Mouse (Mus musculus) limb, embryonic 14.5 days (tissue): Measurements from ENCODE around the gene Heg1. TPM values are rescaled to one million over a fixed set of nuclear protein-coding genes. Genes with fewer than 3 reads are reported as not detected.

Experiments used
- ATAC-seq: fragments of 200-750 bp; cut with Nextera tagmentation; 2 replicates; pipeline ENCODE4 v1.8.0; 2017; ENCODE audit warnings: low read depth, moderate number of reproducible peaks, moderate TSS enrichment; ENCODE audit not compliant: low FRiP score
- DNase-seq: peaks from one replicate; pipeline ENCODE4 v3.0.0-alpha.2; 2015; ENCODE audit warnings: low spot score
- H3K27ac ChIP-seq: fragments of 300-500 bp; sonication (generic); replicated peaks from 2 replicates; pipeline ENCODE4 v1.5.1; 2014; ENCODE audit warnings: low read depth, mild to moderate bottlenecking, low read length, moderate library complexity, mixed read lengths
- H3K27me3 ChIP-seq: fragments of 300-500 bp; sonication (generic); 2 replicates; pipeline ENCODE4 v1.6.1; 2014; ENCODE audit warnings: low read length, mixed read lengths; ENCODE audit not compliant: control insufficient read depth, insufficient read depth
- H3K36me3 ChIP-seq: fragments of 300-500 bp; sonication (generic); 2 replicates; pipeline ENCODE4 v1.6.1; 2014; ENCODE audit warnings: mild to moderate bottlenecking, low read length, moderate library complexity, mixed read lengths; ENCODE audit not compliant: control insufficient read depth, insufficient read depth
- H3K4me1 ChIP-seq: fragments of 300-500 bp; sonication (generic); 2 replicates; pipeline ENCODE4 v1.6.1; 2014; ENCODE audit warnings: antibody characterized with exemption, low read length, mixed read lengths; ENCODE audit not compliant: control insufficient read depth, insufficient read depth
- H3K4me2 ChIP-seq: fragments of 300-500 bp; sonication (generic); replicated peaks from 2 replicates; pipeline ENCODE4 v1.6.1; 2014; ENCODE audit warnings: low read depth, mild to moderate bottlenecking, low read length, moderate library complexity; ENCODE audit not compliant: severe bottlenecking
- H3K4me3 ChIP-seq: fragments of 300-500 bp; sonication (generic); replicated peaks from 2 replicates; pipeline ENCODE4 v1.5.1; 2014; ENCODE audit warnings: low read length
- H3K9ac ChIP-seq: fragments of 300-500 bp; sonication (generic); 2 replicates; pipeline ENCODE4 v1.6.1; 2014; ENCODE audit warnings: mild to moderate bottlenecking, low read depth, low read length, moderate library complexity; ENCODE audit not compliant: severe bottlenecking
- H3K9me3 ChIP-seq: fragments of 300-500 bp; sonication (generic); 2 replicates; pipeline ENCODE4 v1.6.1; 2016; ENCODE audit warnings: low read length; ENCODE audit not compliant: control insufficient read depth
- POLR2A ChIP-seq: fragments of 200-500 bp; IDR thresholded peaks from 2 replicates; pipeline ENCODE4 v1.8.0; 2012; ENCODE audit warnings: inconsistent platforms, mild to moderate bottlenecking, moderate library complexity, borderline replicate concordance; ENCODE audit not compliant: insufficient read depth, insufficient read length; ENCODE audit errors: extremely low read depth
- WGBS: fragments of 180-500 bp; shearing (Covaris S2); extraction: QIAGEN DNeasy Blood & Tissue Kit; methylation state at CpG from one replicate; pipeline ENCODE4 v1.1.7; 2014; 5-methylcytosine and 5-hydroxymethylcytosine counted together
- polyA plus RNA-seq, 2 experiments: library from polyadenylated mRNA; depleted of rRNA in 1 of 2; stranded (reverse) in 1 of 2; unstranded in 1 of 2; fragments of >200 nt; fragmentation: Nextera tagmentation in 1 of 2; extraction: Ambion mirVana in 1 of 2; gene quantifications; 2 replicates each; pipeline versions ENCODE4 v1.2.1 to v1.2.3; 2012 to 2014

Heg1 gene
- polyA plus RNA-seq, 2 experiments, result 20.8 to 22.0 TPM

GRCm38 (mm10) chr16:33776766-33777529 lies 92.8 kb downstream of the Heg1 start:
- no peak for ATAC-seq
- 76% methylated on average over 7 of the region's 7 CpGs for WGBS
- no peak overlapping the region for H3K27ac ChIP-seq
- H3K4me2 ChIP-seq, result no peak overlapping the region
- no peak overlapping the region for H3K4me3 ChIP-seq
- H3K9me3 ChIP-seq, result no peaks in the 10 kb centered on the region
- no peak for DNase-seq
- H3K27me3 ChIP-seq, result no peaks in the 10 kb centered on the region
- no peak for TF ChIP-seq POLR2A
- no peaks in the 10 kb centered on the region for H3K4me1 ChIP-seq
- H3K36me3 ChIP-seq, result no peaks in the 10 kb centered on the region
- H3K9ac ChIP-seq, result no peak overlapping the region

DNA sequence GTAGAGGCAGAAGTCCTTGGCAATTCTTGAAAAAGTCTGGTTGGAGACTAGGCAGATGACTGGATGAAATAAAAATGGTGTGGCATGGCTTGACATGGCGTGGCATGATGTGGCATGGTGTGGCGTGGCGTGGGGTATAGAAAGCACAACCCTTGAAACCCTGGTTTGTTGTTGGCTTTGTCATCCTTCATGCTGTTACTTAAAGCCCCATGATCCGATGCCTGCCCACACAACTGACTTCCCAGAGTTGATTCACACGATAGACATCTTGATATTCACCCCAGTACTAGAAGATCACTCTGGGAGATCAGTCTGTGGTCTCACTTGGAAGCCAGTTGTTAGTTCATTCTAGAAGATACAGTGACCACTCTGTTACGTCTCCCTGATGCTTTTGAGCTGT lies 93.4 kb downstream of the Heg1 start:
- ATAC-seq (no peak), DNase-seq (no peak)
- TF ChIP-seq POLR2A, result no peak
- H3K4me2 ChIP-seq, result no peak overlapping the region
- no peak overlapping the region for H3K9ac ChIP-seq
- no peaks in the 10 kb centered on the region for H3K9me3 ChIP-seq
- 90% methylated on average over 6 of the region's 6 CpGs for WGBS
- H3K27me3 ChIP-seq, result no peaks in the 10 kb centered on the region
- no peak overlapping the region for H3K4me3 ChIP-seq
- H3K4me1 ChIP-seq, result no peaks in the 10 kb centered on the region
- no peaks in the 10 kb centered on the region for H3K36me3 ChIP-seq
- H3K27ac ChIP-seq, result no peak overlapping the region

- no peak overlapping the region for H3K4me3 ChIP-seq
- no peak for DNase-seq
Measured at GRCm38 (mm10) chr16:33781789-33782728, 97.9 kb downstream of the Heg1 start.

DNA sequence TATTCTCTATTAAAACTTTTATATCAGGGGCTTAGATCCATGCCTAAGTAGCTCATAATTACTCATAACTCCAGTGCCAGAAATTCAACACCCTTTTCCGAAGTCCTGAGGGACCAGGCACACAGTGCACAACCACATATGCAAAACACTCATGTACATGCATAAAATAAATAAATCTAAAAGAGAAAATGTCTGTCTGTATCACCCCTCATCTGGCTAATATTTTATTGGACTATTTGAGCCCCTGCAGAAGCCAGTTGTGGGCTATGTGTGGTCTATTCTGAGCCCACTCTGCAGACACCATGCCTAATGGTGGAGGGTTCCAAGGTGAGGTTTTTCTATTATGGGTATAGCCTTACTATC lies 98.5 kb downstream of the Heg1 start:
- ATAC-seq (no peak), DNase-seq (no peak)
- Histone ChIP-seq H3K4me3 (no peak overlapping the region), H3K27me3 (no peaks in the 10 kb centered on the region), H3K4me1 (no peaks in the 10 kb centered on the region), H3K9ac (no peak overlapping the region), H3K27ac (no peak overlapping the region), H3K9me3 (no peaks in the 10 kb centered on the region), H3K4me2 (no peak overlapping the region), H3K36me3 (no peaks in the 10 kb centered on the region)
- TF ChIP-seq POLR2A, result no peak
- WGBS, result 63% methylated on average over 1 of the region's 1 CpGs

More at GRCm38 (mm10) chr16:33781789-33782728, 97.9 kb downstream of the Heg1 start:
- Histone ChIP-seq H3K9ac (no peak overlapping the region), H3K27me3 (no peaks in the 10 kb centered on the region), H3K36me3 (no peaks in the 10 kb centered on the region), H3K27ac (no peak overlapping the region), H3K4me2 (no peak overlapping the region), H3K4me1 (no peaks in the 10 kb centered on the region), H3K9me3 (no peaks in the 10 kb centered on the region)
- TF ChIP-seq POLR2A, result no peak
- ATAC-seq, result no peak
- WGBS, result 63% methylated on average over 5 of the region's 5 CpGs

- Histone ChIP-seq H3K27ac (no peak overlapping the region), H3K4me2 (no peak overlapping the region), H3K9me3 (no peaks in the 10 kb centered on the region), H3K9ac (no peak overlapping the region), H3K27me3 (no peaks in the 10 kb centered on the region), H3K4me3 (no peak overlapping the region), H3K36me3 (no peaks in the 10 kb centered on the region), H3K4me1 (no peaks in the 10 kb centered on the region)
- no peak for ATAC-seq
- no peak for DNase-seq
- 91% methylated on average over 1 of the region's 1 CpGs for WGBS
- no peak for TF ChIP-seq POLR2A
Measured at GRCm38 (mm10) chr16:33784547-33784946, 100.4 kb downstream of the Heg1 start.
